Mouse (Mus musculus): ENCODE measurements around the gene Ndufa6.
"Not testable (repeated sequence)": the region's sequence is repeated elsewhere in the genome, so short reads cannot be mapped to it uniquely, and the experiment has no call there.

The Ndufa6 gene

DNA sequence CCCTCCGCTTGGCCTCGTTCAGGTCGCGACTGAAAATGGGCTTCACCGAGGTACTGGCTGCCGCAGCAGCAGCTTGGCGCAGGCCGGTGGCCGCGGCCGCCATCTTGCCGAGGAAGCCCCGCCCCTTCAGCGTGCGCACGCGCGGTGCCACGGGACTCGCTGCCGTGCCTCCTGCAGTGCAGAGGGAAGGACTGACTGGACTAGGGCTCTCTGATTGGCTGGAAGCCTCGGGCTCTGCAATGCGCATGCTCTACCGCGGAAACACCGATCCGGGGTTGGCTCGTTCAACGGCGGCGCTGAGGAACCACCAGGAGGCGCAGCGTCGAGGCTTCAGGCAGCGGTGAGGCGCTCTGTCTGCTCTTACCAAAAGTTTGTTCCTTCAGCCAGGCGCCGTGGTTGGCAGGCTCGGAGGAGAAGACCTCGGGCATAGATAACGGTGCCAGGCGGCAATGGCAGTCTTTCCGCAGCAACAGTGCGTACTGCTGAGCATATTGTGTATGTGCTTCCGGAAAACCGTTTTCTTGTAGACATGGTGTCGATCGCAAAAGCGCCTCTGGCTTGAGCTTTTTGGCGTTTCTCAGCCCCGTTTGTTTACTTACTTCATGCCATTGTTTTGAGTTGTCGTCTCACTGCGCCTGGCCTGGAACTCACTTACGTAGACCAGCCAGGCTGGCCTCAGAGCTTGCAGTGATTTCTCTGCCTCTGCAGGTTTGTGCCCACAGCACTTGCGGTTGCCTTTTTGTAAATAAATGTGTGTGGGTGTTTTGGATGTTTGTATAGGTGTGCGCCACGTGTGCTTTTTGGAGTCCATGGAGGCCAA is at the start of gene Ndufa6:
Ndufa6 (minus strand) TSS at position 197 of the 820 bp plus-strand sequence.
- peak; percentile 96 to 97 for DNase-seq (ENCODE audit: low spot score in 2 of 2)

DNA sequence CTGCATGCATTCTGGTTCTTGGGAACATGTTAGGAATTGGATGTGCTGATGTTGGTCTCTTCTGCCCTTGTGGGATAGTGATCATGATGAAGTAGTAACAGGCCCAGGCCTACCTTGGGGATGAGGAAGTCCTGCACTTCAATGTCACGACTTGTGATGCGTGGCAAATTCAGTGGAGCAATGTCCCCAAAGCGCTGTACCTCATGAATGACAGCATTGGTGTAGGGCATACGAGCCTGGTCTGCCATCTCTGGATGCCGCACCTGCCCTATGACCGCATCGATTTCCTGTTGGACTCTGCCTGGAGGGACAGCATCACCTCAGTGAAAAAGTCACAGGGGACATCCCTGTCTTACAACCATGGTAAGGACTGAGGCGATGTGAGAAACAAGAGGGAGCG is 49.5 kb upstream of the Ndufa6 start:
- DNase-seq (ENCODE audit: low spot score in 2 of 2) = no peak

DNA sequence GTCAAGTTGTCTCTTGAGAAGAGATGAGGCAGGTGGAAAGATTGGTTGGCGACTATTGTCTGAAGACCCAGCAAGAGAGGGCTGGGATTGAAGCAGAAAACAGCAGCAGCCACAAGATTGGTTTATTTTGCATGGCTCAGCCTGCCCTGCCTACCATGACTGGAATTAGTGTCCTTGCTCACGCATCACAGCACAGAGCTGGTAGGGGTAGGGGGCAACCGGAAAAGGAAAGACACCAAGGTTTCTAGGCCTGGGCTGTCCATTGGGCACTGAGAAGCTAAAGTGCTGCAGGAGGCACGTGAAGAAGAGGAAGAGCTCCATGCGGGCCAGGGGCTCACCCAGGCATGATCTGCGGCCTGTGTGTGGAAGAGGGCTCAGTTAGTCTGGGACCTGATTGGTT is 48.6 kb upstream of the Ndufa6 start:
- DNase-seq (ENCODE audit: low spot score in 2 of 2) = no peak

DNA sequence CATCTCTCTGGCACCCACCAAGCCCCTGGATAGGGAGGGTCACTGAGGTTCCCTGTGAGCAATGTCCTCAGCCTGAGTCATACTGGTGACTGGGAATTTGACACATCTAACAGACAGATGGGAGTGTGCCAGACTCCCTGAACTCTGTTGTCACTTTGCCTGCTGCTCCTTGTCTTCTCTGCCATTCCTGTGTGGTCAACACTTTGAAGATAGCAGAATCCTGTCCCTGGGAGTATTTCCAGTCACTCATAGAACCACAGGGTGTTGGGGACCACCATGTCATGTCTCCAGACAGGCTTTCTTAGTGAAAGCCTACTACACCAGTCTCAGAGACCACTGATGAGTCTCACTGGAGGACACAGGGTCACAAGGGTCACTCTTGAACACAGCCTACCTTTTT is 48.0 kb upstream of the Ndufa6 start:
- DNase-seq (ENCODE audit: low spot score in 2 of 2) = no peak

DNA sequence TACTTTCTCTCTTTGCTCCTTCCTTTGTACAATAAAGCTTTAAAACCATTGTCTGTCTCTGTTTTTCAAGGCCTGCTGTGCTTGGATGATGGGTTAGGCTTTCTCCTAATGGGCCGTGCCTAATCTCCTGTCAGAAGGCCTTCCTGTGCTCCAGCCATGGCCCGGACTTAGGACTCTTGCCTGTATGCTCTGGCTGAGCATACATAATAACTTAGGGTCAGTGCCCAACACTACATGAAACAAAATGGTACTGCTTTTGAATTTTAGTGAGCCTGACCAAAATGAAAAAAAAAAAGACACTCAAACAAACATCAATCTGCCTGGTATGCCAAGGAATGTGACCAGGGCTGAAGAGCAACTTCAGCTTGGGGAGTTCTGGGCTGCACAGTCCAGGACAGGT is 47.4 kb upstream of the Ndufa6 start:
- DNase-seq (ENCODE audit: low spot score in 2 of 2) = no peak

DNA sequence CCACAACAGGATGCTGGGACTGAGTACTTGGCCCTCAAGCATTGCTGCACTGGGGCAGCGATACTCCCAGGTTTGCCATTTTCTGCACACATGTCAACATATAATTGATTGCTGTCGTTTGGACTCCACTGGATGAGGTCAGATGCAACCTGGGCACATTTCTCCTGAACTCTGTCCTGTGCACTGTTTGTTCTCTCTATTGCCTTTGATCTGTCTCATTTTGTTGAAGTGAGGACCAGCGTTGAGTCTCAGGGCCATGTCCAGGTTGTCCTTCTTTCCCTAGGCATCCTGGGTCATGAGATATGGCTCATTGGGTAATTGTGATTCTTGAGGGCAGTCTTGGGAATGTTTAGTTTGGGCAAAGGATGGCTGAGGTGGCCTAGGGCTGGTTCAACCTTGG is 41.8 kb upstream of the Ndufa6 start:
- not testable (repeated sequence) for DNase-seq (ENCODE audit: low spot score in 2 of 2)

DNA sequence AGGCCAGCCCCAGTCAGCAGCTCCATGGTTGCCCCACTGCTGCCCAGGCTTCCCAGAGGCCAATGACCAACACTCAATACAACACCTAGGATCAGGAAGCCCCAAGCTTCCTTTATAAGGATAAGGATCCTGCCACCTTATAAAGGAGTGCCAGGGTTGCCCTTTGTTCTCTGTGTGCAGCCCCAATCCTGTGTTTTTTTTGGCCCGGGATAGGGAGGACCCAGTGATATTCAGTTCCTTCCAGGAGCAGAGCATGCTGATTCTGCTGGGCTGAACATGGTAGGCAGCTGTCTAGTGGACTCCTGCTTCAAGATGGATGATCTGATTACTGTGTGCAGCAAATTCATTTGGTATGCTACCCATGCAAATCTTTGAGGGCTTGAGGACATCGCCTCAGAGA is 39.8 kb upstream of the Ndufa6 start, which contains the start of gene Cyp2d11:
Cyp2d11 (minus strand) TSS at position 101 of the 400 bp plus-strand sequence.
- not testable (repeated sequence) for DNase-seq (ENCODE audit: low spot score in 2 of 2)

DNA sequence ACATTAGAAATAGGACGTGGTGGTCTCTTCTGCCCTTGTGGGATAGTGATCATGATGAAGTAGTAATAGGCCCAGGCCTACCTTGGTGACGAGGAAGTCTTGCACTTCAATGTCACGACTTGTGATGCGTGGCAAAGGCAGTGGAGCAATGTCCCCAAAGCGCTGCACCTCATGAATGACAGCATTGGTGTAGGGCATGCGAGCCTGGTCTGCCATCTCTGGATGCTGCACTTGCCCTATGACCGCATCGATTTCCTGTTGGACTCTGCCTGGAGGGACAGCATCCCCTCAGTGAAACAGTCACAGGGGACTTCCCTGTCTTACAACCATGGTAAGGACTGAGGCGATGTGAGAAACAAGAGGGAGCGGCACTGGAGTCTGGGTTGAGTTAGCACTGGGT is 35.8 kb upstream of the Ndufa6 start:
- not testable (repeated sequence) for DNase-seq (ENCODE audit: low spot score in 2 of 2)

DNA sequence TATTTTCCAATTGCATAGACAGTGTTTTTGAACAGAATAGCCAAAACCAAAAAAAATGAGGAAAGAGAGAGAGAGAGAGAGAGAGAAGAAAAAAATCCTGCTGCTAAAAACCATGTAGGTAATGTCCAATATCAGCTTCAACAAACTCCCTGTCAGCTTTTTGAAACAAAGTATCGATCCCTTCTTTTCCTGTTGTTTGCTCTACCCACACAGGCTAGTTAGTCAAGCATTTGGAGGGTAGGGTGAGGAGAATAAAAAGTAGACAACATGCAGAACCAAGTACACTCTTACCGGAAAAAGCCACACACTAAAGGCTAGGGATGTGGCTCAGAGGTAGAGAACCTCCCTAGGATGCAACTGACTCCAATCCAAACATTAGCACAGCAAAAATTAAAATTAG is 31.6 kb upstream of the Ndufa6 start:
- DNase-seq (ENCODE audit: low spot score in 2 of 2) = no peak

DNA sequence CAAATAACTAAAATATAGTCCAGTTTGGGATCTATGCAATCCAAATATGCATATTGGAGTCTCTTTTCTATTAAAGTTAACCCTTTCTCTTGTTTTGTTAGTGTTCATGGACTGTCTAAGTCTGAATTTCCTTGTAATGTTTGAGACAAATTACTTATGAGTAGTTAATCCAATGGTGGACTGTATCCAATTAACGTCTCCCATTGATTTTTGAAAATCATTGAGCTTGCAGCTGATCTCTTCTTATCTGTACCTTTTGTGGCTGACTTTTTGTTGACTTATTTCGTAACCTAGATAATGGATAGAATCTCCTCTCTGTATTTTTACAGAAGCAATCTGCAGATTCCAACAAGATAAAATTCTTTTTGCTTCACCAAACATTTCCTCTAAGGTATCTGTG is 28.3 kb upstream of the Ndufa6 start:
- no peak for DNase-seq (ENCODE audit: low spot score in 2 of 2)

DNA sequence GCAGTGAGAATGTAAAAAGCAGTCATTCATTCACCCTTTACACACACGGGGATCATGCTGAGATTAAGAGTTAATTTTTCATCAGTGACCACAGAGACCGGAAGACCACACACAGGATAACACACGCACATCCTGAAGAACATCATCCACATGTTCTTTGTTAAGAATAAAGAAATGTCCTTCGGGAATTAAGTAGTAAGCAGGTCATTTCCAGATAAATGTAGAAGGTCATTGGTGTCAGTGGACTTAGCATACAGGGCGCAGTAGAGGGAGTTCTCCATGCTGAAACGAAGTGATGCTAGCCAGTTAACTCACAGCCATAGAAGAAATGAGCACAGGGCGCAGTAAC is 26.6 kb upstream of the Ndufa6 start:
- no peak for DNase-seq (ENCODE audit: low spot score in 2 of 2)

DNA sequence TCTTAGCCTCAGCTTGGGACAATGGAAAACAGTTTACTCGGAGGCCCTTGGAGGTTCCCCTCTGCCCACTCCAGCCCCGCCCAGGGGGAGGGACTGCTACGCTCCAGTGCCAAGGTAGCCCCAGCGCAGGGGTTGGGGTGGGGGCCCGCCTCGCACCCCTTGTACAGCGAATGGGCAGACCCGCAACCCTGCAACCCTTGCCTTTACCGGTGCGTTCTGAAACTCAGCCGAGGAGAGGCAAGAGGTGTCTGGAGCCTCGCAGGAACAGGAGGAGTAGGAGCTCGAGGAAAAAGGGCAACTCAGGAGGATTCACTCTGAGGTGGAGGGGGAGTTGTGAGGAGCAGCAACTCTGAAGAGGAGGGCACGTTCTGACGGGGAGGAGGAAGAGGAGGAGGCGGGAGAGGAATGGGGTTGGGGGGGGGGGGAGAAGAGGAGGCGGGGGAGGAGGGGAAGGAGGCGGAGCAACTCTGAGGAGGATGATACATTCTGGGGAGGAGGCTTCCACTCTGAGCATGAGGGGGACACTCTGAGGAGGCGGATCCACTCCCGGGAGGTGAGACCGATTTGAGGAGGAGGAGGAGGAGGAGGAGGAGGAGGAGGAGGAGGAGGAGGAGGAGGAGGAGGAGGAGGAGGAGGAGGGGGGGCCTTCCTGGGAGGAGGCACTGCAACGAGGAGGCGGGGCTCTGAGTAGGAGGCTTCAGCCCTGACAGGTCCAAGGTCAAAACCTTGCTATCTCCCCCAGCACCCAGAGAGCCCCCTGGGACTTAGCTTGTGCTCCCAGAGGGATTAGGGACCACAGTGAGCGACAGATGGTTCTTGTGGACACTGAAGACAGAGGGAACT is 26.0 kb upstream of the Ndufa6 start, which contains the start of gene Cyp2d22:
Cyp2d22 (minus strand) TSS at position 390 of the 843 bp plus-strand sequence.
- no peak for DNase-seq (ENCODE audit: low spot score in 2 of 2)

DNA sequence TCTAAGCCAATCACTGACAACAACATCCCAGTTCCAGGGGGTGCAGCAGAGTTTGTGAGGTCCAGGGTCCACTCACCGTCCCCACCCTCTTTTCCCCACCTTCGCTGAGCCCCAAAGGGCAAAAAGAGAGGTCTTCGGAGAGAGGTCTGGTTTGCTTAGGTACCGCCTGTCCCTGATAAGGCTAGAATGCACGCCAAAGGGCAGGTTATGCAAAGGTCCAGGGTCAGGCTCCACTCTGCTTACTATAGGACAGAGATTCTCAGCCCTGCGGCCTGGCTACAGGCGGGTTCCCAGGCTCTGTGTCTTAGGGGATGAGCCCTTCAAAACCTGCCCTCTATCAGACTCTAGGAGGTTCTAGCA is 25.4 kb upstream of the Ndufa6 start:
- DNase-seq (ENCODE audit: low spot score in 2 of 2) = no peak

DNA sequence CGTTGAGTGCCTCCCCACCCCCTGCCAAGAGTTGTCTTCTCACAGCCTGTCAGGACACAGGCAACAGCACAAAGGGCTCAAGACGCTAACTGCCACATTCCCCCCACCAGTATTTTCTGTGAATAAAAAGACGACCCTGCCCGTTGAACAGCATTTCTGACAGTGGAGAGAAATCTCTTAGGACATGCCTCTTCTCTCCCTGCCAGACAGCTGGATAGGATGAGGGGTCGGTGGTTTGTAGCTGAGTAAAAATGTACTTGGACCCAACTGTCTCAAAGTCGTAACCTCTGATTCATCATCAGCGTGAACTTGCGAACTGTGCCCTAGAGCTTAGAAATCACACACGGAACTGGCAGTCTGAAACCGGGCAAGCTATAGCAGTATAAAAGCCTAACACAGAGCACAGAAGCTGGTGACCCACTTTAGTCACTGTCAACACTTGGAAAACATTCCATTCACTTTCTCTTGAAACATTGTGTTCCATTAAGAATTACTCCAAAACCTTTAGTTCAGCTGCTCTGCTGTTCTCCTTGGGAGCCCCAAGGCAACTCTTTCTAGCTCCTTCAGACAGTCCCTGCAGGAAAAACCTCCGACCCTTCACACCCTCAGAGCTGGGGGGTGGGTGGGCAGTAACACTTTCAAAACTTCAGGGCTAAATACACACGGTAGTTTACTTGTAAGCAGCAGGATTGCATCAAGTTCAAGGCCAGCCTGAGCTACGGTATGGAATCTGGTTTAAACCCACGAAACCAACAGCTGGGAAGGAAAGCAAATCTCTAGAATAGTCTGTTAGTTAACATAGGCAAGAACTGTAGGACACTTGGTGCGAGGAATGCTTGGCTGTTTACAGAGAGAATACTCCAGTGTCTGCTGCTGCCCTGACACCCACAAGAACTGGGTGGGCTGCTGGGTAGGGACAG is 24.4 kb upstream of the Ndufa6 start:
- DNase-seq (ENCODE audit: low spot score in 2 of 2) = no peak

DNA sequence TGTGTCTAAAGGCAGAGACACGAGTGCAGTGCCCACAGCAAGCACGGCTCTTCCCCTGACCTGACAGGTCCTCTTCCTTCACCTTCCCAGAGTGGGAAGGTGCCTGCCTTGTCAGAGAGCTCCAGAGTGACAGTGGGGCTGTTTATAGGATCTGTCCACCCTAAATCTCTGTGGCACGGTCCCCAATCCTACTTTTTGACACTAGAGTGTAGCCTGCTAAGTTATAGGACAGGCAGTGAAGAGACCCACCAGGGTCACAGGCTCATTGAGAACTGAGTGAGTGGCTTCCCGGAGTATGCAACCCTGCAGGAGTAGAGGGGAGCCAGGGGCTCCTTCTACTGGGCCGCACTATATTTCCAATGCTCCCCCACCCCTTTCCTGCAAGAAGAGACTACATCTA is 23.6 kb upstream of the Ndufa6 start:
- no peak for DNase-seq (ENCODE audit: low spot score in 2 of 2)

DNA sequence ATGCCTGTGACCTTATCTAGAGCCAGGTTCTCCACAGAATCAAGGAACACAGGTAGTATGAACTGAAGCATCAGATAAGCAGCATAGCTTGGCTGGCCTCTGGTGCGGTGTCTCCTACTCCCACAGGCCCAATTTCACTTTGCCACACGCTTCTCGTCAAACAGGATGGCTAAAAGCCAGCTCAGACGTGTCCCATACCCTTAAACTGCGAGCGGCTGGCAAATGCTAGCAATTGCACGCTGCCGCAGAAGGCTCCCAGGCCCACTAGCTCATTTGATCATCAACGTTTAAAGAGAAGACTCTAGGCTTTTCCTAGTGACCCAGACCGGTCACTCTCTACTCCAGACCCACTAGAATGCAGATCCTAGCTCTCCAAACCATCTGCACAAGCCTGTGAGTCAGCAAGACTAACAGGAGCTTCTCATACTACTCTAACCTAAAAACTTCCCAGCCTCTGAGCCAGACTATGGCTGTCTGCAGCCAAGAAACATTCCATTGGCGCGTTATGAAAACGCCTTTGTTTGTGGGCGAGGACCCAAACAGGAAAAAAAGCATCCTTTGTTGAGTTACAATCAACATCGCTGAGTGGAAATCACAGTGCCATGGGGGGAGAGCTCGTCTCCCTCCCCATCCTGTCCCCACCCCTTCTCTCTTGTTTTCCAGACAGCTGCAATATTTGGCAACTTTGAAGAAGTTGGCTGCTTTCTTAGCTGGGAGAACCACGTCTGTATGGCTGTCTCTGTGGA is 22.4 kb upstream of the Ndufa6 start:
- no peak for DNase-seq (ENCODE audit: low spot score in 2 of 2)

DNA sequence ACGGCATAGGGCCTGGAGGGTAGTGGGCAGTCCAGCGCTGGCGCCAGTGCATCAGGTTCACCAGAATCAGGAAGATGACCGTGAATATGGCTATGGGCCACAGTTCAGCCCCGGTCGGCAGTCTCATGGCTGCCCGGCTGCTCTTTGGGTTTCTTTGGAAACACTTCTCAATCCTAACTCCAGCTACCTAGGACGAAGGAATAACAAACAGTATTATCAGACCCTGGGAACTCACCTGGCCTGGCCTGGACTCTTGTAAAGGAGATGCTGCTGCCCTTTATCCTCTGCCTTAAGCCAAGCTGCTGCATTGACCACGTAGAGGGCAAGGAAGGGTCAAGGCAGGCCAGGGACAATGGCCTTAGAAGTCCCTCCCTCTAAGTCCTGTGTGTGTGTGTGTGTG is 21.7 kb upstream of the Ndufa6 start:
- DNase-seq (ENCODE audit: low spot score in 2 of 2) = no peak

DNA sequence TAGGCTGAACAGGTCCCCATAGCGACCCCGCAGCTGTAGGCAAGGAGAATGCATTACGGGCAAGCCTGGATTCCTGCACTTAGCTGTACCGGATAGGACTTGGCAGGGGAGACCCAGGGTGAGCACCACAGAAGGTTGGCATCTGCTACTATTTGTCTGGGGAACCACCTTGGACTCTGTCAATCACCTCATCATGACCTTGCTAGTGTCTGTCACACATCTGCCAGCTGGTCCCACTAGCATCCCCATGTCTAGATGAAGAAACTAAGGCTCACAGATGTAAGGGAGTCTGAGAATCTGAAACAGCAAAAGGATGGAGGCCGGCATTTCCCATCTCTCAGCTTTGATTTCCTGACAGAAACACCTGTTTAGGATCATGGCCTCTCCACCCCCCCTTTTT is 20.3 kb upstream of the Ndufa6 start:
- DNase-seq (ENCODE audit: low spot score in 2 of 2) = no peak

DNA sequence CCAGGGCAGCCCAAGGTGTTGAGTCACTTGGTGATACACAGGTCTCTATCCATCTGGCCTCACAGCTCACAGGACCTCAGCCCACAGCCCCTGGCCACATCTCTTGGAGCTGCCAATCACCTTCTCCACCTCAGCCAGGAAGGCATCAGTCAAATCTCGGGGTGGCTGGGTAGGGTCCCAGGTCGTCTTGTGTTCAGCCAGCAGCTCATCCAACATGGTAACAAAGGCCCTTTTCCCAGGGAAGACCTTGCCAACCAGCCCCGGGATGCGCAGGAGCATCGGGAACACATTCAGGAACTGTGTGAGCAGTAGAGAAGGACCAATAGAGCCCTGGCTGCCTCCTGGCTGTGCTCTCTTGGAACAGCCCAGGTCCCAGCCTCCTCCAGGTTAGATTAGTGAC is 18.9 kb upstream of the Ndufa6 start:
- DNase-seq (ENCODE audit: low spot score in 2 of 2) = no peak

DNA sequence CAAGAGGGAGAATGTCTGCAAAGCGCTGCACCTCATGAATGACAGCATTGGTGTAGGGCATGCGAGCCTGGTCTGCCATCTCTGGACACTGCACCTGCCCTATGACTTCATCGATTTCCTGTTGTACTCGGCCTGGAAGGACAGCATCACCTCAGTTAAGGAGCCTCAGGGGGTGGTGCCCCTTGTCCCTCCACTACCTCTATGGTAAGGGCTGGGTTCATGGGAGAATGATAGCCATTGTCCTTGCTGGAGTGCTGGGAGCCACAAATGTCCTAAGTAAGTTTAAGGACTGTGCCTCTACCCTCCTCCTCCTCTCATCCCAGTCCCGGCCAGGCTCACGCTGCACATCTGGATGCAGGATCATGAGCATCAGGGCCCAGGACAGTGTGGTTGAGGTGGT is 18.3 kb upstream of the Ndufa6 start:
- DNase-seq (ENCODE audit: low spot score in 2 of 2) = no peak

DNA sequence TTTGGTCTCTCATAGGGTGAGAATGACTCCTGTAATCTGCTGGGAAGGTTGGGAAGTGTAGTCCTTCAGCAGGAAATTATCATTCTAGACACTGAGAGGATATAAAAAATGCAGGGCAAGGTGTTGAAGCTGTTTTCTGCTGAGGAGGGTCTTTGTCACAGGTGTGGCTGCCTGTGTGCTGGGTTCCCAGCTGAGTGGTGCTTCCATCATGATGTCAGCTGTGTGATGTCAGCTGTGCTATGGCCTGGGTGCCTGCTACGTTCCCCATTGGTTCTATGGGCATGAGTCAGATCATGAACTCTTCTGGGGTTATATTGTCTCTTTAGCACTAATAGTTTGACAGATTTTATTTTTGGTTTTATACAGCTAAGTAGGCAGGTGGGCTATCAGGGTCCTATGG is 14.7 kb upstream of the Ndufa6 start:
- DNase-seq (ENCODE audit: low spot score in 2 of 2) = no peak

All from spleen, postnatal 14 days (tissue).